Mouse (Mus musculus): ENCODE measurements around the gene Nags. TPM values are rescaled to one million over a fixed set of nuclear protein-coding genes. Genes with fewer than 3 reads are reported as not detected.
"Not testable (repeated sequence)": the region's sequence is repeated elsewhere in the genome, so short reads cannot be mapped to it uniquely, and the experiment has no call there.

Gene Nags
- polyA plus RNA-seq, 1 experiment from 2014 or later, result 1.3 TPM

GRCm38 (mm10) chr11:102137625-102138446 is 7.5 kb upstream of the Nags start:
- Histone ChIP-seq H3K27me3 (ENCODE audit: insufficient read depth, poor library complexity, severe bottlenecking) (peaks cover 38% of the 10 kb centered on the region), H3K27ac (no peak overlapping the region), H3K4me3 (peak overlapping the region; percentile 47), H3K36me3 (no peaks in the 10 kb centered on the region), H3K9me3 (no peaks in the 10 kb centered on the region), H3K4me1 (peaks cover 14% of the 10 kb centered on the region)
- no peak for DNase-seq (ENCODE audit: low spot score)
- WGBS, result 44% methylated on average over 13 of the region's 13 CpGs

- Histone ChIP-seq H3K4me1 (peaks cover 14% of the 10 kb centered on the region), H3K4me3 (peak overlapping the region; percentile 47), H3K27me3 (ENCODE audit: insufficient read depth, poor library complexity, severe bottlenecking) (peaks cover 44% of the 10 kb centered on the region), H3K27ac (no peak overlapping the region), H3K36me3 (no peaks in the 10 kb centered on the region), H3K9me3 (no peaks in the 10 kb centered on the region)
- 1% methylated on average over 18 of the region's 18 CpGs for WGBS
- DNase-seq (ENCODE audit: low spot score), result peak; percentile 87
These were observed 6.9 kb upstream of the Nags start for GRCm38 (mm10) chr11:102138447-102138740.

- no peak overlapping the region for H3K4me3 ChIP-seq
- H3K4me1 ChIP-seq, result peaks cover 13% of the 10 kb centered on the region
- H3K27me3 ChIP-seq (ENCODE audit: insufficient read depth, poor library complexity, severe bottlenecking), result peaks cover 53% of the 10 kb centered on the region
- no peak overlapping the region for H3K27ac ChIP-seq
- DNase-seq (ENCODE audit: low spot score), result no peak
- H3K9me3 ChIP-seq, result no peaks in the 10 kb centered on the region
- WGBS, result 3% methylated on average over 5 of the region's 5 CpGs
- no peaks in the 10 kb centered on the region for H3K36me3 ChIP-seq
These were observed 4.8 kb upstream of the Nags start for GRCm38 (mm10) chr11:102140508-102140907.

DNA sequence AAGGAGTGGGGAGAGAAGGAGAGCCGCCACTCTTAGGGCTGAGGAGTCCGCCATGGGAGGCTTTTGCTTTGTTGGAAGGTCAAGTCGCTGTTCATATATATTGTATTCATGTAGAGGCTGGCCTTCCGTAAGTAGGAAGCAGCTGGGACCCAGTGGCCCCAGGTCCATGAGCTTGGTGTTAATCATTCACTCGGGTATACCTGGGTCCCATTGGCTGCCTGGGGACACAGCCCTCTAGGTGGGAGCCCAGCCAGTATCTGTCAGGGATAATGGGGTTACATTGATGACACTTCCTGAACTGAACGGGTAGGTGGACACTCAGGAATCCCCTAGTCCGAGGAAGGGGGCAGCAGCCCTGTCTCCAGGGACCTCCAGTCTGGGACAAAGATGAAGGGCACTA is 3.0 kb upstream of the Nags start:
- H3K27me3 ChIP-seq (ENCODE audit: insufficient read depth, poor library complexity, severe bottlenecking), result peaks cover 61% of the 10 kb centered on the region

DNA sequence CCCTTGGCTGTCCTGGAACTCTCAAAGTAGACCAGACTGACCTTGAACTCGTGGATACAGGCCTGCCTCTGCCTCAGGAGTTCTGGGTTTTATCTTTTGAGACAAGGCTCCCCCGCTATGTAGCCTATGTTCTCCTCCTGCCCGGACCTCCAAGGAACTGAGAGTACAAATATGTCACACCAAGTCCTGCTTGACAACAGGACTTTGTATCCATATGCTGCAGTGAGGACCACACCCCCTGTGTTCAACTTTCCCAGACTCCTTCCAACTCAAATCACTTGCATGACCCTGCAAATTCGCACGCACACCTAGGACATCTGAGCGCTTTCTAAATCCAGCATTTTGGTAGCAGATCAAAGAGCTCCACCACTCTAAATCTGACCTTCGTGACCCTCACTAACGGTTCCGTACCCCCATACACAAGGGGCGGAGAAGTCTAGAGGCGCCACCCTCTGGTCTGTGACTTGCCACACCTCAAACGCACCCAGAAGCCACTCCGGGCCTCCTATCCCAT is 299 bp upstream of the Nags start:
- Histone ChIP-seq H3K27ac (0 out of 2 replicates have a peak overlapping the region, but pooled peaks have one; percentile 47), H3K27me3 (ENCODE audit: insufficient read depth, poor library complexity, severe bottlenecking) (peaks cover 75% of the 10 kb centered on the region), H3K4me1 (peaks cover 33% of the 10 kb centered on the region), H3K4me3 (peak overlapping the region; percentile 56), H3K36me3 (no peaks in the 10 kb centered on the region), H3K9me3 (no peaks in the 10 kb centered on the region)
- 20% methylated on average over 13 of the region's 13 CpGs for WGBS
- DNase-seq (ENCODE audit: low spot score), result no peak

More for the DNA sequence above, 3.0 kb upstream of the Nags start:
- Histone ChIP-seq H3K27ac (no peak overlapping the region), H3K36me3 (no peaks in the 10 kb centered on the region), H3K4me3 (no peak overlapping the region), H3K9me3 (no peaks in the 10 kb centered on the region), H3K4me1 (peaks cover 28% of the 10 kb centered on the region)
- WGBS, result 74% methylated on average over 7 of the region's 7 CpGs
- DNase-seq (ENCODE audit: low spot score), result no peak

DNA sequence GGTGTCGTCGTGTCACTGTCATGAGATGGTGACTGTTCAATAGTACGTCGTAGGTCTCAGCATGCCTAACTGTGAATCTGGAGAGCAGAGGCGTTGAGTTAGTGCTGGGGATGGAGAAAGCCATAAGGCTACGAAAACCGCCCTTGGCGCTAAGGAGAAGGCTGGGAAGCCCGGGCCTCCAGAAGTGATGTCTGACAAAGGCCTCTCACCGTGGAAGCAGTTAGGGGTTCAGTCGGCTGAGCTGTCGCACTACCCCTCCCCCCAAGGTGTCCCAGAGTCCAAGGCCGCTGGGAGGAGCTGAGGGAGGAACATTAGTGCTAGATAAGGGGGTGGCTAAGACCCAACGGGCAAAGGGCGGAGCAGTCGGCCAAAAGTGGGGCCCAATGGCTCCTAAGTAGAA is 692 bp downstream of the Nags start:
- no peaks in the 10 kb centered on the region for H3K9me3 ChIP-seq
- WGBS, result 2% methylated on average over 16 of the region's 16 CpGs

GRCm38 (mm10) chr11:102146531-102146930 is 1.2 kb downstream of the Nags start:
- H3K4me3 ChIP-seq, result peak overlapping the region; percentile 56
- H3K9me3 ChIP-seq, result no peaks in the 10 kb centered on the region
- H3K4me1 ChIP-seq, result peaks cover 33% of the 10 kb centered on the region
- H3K27ac ChIP-seq, result peak overlapping the region; percentile 30; the same call in 1 of the 2 replicates
- DNase-seq (ENCODE audit: low spot score), result no peak
- 7% methylated on average over 17 of the region's 17 CpGs for WGBS
- no peaks in the 10 kb centered on the region for H3K36me3 ChIP-seq
- H3K27me3 ChIP-seq (ENCODE audit: insufficient read depth, poor library complexity, severe bottlenecking), result peaks cover 75% of the 10 kb centered on the region

More for the DNA sequence above, 692 bp downstream of the Nags start:
- Histone ChIP-seq H3K27me3 (ENCODE audit: insufficient read depth, poor library complexity, severe bottlenecking) (peaks cover 75% of the 10 kb centered on the region), H3K4me3 (peak overlapping the region; percentile 56), H3K4me1 (peaks cover 33% of the 10 kb centered on the region), H3K27ac (0 out of 2 replicates have a peak overlapping the region, but pooled peaks have one; percentile 30), H3K36me3 (no peaks in the 10 kb centered on the region)
- no peak for DNase-seq (ENCODE audit: low spot score)

- 10% methylated on average over 34 of the region's 34 CpGs for whole genome bisulfite sequencing
- H3K9me3 ChIP-seq, result no peaks in the 10 kb centered on the region
- peak; percentile 75 for DNase-seq (ENCODE audit: low spot score)
- H3K4me3 ChIP-seq, result peak overlapping the region; percentile 56
- H3K27me3 ChIP-seq (ENCODE audit: insufficient read depth, poor library complexity, severe bottlenecking), result peaks cover 75% of the 10 kb centered on the region
- H3K4me1 ChIP-seq, result peaks cover 33% of the 10 kb centered on the region
- peaks cover 1% of the 10 kb centered on the region; the same call in 1 of the 2 replicates for H3K36me3 ChIP-seq
- H3K27ac ChIP-seq, result peak overlapping the region; percentile 36; the same call in 1 of the 2 replicates
These were observed 2.1 kb downstream of the Nags start for GRCm38 (mm10) chr11:102147213-102147989.

GRCm38 (mm10) chr11:102156039-102156785 is 10.9 kb downstream of the Nags start, which contains the start of gene Tmem101:
Tmem101 (minus strand) TSS chr11:102156404.
- peaks cover 12% of the 10 kb centered on the region for H3K4me1 ChIP-seq
- peak within 1 kb of the TSS; percentile 90 for H3K27ac ChIP-seq
- WGBS, result under 1% methylated on average over 37 of the region's 37 CpGs
- H3K27me3 ChIP-seq (ENCODE audit: insufficient read depth, poor library complexity, severe bottlenecking), result no peaks in the 10 kb centered on the region
- H3K4me3 ChIP-seq, result peak within 1 kb of the TSS; percentile 86
- H3K9me3 ChIP-seq, result no peaks in the 10 kb centered on the region
- H3K36me3 ChIP-seq, result peaks cover 31% of the 10 kb centered on the region
- DNase-seq (ENCODE audit: low spot score), result peak; percentile 95

DNA sequence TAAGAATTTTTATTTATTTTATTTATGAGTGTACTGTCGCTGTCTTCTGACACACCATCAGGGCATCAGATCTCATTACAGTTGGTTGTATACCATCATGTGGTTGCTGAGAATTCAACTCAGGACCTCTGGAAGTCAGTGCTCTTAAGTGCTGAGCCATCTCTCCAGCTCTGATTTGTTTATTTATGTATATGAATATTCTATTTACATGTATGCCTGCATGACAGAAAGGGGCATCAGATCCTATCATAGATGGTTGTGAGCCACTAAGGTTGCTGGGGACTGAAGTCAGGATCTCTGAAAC is 11.4 kb downstream of the Nags start:
- no peaks in the 10 kb centered on the region for H3K27me3 ChIP-seq (ENCODE audit: insufficient read depth, poor library complexity, severe bottlenecking)
- WGBS, result 7% methylated on average over 1 of the region's 1 CpGs
- H3K36me3 ChIP-seq, result peaks cover 36% of the 10 kb centered on the region
- DNase-seq (ENCODE audit: low spot score), result no peak
- no peak overlapping the region for H3K27ac ChIP-seq
- no peaks in the 10 kb centered on the region for H3K9me3 ChIP-seq
- peak overlapping the region; percentile 86; the same call in 1 of the 2 replicates for H3K4me3 ChIP-seq
- peaks cover 12% of the 10 kb centered on the region for H3K4me1 ChIP-seq

DNA sequence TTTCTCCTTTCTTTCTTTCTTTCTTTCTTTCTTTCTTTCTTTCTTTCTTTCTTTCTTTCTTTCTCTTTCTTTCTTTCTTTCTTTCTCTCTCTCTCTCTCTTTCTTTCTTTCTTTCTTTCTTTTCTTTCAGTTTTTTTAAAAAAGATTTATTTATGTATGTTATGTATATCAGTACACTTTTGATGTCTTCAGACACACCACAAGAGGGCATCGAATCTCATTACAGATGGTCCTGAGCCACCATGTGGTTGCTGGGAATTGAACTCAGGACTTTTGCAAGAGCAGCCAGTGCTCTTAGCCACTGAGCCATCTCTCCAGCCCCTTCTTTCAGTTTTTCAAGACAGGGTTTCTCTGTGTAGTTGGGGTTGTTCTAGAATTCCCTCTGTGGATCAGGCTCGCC is 12.7 kb downstream of the Nags start:
- not testable (repeated sequence) for H3K27me3 ChIP-seq (ENCODE audit: insufficient read depth, poor library complexity, severe bottlenecking)
- WGBS, result 69% methylated on average over 2 of the region's 2 CpGs

GRCm38 (mm10) chr11:102159781-102160180 is 14.5 kb downstream of the Nags start:
- H3K27me3 ChIP-seq (ENCODE audit: insufficient read depth, poor library complexity, severe bottlenecking), result no peaks in the 10 kb centered on the region
- no peak overlapping the region for H3K27ac ChIP-seq
- 77% methylated on average over 5 of the region's 5 CpGs for WGBS
- peaks cover 8% of the 10 kb centered on the region for H3K4me1 ChIP-seq
- no peak overlapping the region for H3K4me3 ChIP-seq
- H3K36me3 ChIP-seq, result peaks cover 40% of the 10 kb centered on the region
- no peaks in the 10 kb centered on the region for H3K9me3 ChIP-seq
- no peak for DNase-seq (ENCODE audit: low spot score)

More for the DNA sequence above, 12.7 kb downstream of the Nags start:
- H3K27ac ChIP-seq; DNase-seq (ENCODE audit: low spot score); H3K9me3 ChIP-seq; H3K4me3 ChIP-seq: not testable (repeated sequence)
- Histone ChIP-seq H3K36me3 (peaks cover 40% of the 10 kb centered on the region), H3K4me1 (peaks cover 12% of the 10 kb centered on the region)

Data from heart, embryonic 10.5 days (tissue).